ENCODE assay signal across 12 mouse cellular contexts in the genomic region with DNA sequence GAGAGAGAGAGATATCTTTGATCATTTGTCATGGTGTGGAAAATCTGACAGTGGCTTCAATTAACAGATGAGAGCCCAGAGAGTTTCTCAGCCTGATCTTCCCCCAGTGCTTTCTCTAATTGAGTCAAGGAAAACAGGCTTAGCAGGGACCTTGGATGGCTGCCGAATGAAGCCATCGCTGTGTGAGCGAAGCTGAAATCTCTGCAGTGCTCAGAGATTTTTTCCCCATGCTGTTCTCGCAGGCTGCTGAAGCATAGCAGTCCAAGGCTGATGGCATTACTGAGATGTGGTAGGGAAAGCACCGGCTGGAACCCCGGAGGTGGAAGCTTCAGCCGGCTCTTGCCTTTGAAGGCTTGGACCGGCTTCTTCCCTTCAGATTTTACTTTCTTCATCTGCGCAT.
DNase-seq lines count a peak whose midpoint lies in the region; ATAC-seq and TF ChIP-seq lines count a peak whose summit lies in the region.
"Had no signal": no experiment of that assay in that cellular context is flagged by ENCODE, and none has a peak within 500 bp of the region (broad histone marks: within the 10 kb centered on the region; RNA-seq: fewer than 3 reads in every experiment).

No protein-coding gene starts in this region.

- no peak overlapping the region for H3K9ac ChIP-seq in heart, embryonic 11.5 days (ENCODE audit: low read depth, low read length)
- H3K9ac ChIP-seq: liver, embryonic 13.5 days had no signal

- H3K9me3 ChIP-seq in heart, embryonic 11.5 days (replicated peaks; ENCODE audit: control insufficient read depth, low read length), result no peaks in the 10 kb centered on the region

- no peak overlapping the region for H3K27ac ChIP-seq in heart, embryonic 11.5 days (ENCODE audit: low read depth, low read length)
- H3K27ac ChIP-seq: liver, embryonic 13.5 days had no signal

- H3K27me3 ChIP-seq in heart, embryonic 11.5 days (ENCODE audit: control insufficient read depth, insufficient read depth, low read length), result no peaks in the 10 kb centered on the region
- H3K27me3 ChIP-seq: liver, embryonic 13.5 days had no signal

- TF ChIP-seq CTCF in brain, embryonic 14.5 days (IDR thresholded peaks at IDR 0.05; ENCODE audit: borderline replicate concordance, extremely low read depth, insufficient read depth, insufficient read length), result no peak

- WGBS in heart, embryonic 11.5 days (ENCODE audit: insufficient replicate concordance), result 79% methylated on average over 9 of the region's 9 CpGs

- DNase-seq in heart, adult 11 months, result peak; percentile 78
- DNase-seq in heart, adult 8-10 months (ENCODE audit: low spot score), result no peak
- DNase-seq in brain, embryonic 14.5 days (ENCODE audit: low read depth), result peak; percentile 74
- DNase-seq in layer of hippocampus, adult 11-12 months (ENCODE audit: low spot score), result peak; percentile 10
- DNase-seq in retina, postnatal 1 day, result peak; percentile 50
- no peak for DNase-seq in heart, adult 18-20 months
- no peak for DNase-seq in kidney, adult 8-10 months
- DNase-seq: heart, postnatal 36 days; kidney, postnatal 25 days; liver, embryonic 13.5 days had no signal

- H3K4me2 ChIP-seq in heart, embryonic 11.5 days, result no peak overlapping the region
- H3K4me2 ChIP-seq: liver, embryonic 13.5 days had no signal

- no peak overlapping the region for H3K4me3 ChIP-seq in heart, embryonic 11.5 days (ENCODE audit: low read depth, low read length)
- H3K4me3 ChIP-seq: liver, embryonic 13.5 days had no signal

- TF ChIP-seq POLR2A in brain, embryonic 14.5 days (IDR thresholded peaks at IDR 0.05; ENCODE audit: borderline replicate concordance, extremely low read depth, insufficient read depth, insufficient read length, poor library complexity, severe bottlenecking), result no peak

- no peaks in the 10 kb centered on the region for H3K36me3 ChIP-seq in heart, embryonic 11.5 days (ENCODE audit: control insufficient read depth, insufficient read depth, low read length)
- H3K36me3 ChIP-seq: liver, embryonic 13.5 days had no signal

- no peak for ATAC-seq in heart, embryonic 11.5 days (replicated peaks; ENCODE audit: insufficient number of reproducible peaks, low FRiP score, low TSS enrichment)
- ATAC-seq: CD4-positive, CD25-positive, alpha-beta regulatory T cell, adult 4 months had no signal

- H3K4me1 ChIP-seq in heart, embryonic 11.5 days (ENCODE audit: control insufficient read depth, insufficient read depth, low read length), result no peaks in the 10 kb centered on the region
- H3K4me1 ChIP-seq: liver, embryonic 13.5 days had no signal

Comparison
In these comparisons a context has a peak if more than half of its experiments do, and no peak if none do; other contexts are left out.
1. DNase-seq: peak in heart, adult 11 months (single experiment), brain, embryonic 14.5 days (single experiment), layer of hippocampus, adult 11-12 months (single experiment) and retina, postnatal 1 day (single experiment); none in heart, adult 8-10 months (single experiment), heart, adult 18-20 months (0 of 2) and kidney, adult 8-10 months (0 of 2).